Mouse (Mus musculus): ENCODE measurements around the gene D630036H23Rik. TPM values are rescaled to one million over a fixed set of nuclear protein-coding genes. Genes with fewer than 3 reads are reported as not detected.
"Not testable (repeated sequence)": the region's sequence is repeated elsewhere in the genome, so short reads cannot be mapped to it uniquely, and the experiment has no call there.

The D630036H23Rik gene
- polyA plus RNA-seq (2015; fragmentation: Nextera tagmentation; extraction: Ambion mirVana) = 0.92 and 1.3 TPM in 2 replicates

DNA sequence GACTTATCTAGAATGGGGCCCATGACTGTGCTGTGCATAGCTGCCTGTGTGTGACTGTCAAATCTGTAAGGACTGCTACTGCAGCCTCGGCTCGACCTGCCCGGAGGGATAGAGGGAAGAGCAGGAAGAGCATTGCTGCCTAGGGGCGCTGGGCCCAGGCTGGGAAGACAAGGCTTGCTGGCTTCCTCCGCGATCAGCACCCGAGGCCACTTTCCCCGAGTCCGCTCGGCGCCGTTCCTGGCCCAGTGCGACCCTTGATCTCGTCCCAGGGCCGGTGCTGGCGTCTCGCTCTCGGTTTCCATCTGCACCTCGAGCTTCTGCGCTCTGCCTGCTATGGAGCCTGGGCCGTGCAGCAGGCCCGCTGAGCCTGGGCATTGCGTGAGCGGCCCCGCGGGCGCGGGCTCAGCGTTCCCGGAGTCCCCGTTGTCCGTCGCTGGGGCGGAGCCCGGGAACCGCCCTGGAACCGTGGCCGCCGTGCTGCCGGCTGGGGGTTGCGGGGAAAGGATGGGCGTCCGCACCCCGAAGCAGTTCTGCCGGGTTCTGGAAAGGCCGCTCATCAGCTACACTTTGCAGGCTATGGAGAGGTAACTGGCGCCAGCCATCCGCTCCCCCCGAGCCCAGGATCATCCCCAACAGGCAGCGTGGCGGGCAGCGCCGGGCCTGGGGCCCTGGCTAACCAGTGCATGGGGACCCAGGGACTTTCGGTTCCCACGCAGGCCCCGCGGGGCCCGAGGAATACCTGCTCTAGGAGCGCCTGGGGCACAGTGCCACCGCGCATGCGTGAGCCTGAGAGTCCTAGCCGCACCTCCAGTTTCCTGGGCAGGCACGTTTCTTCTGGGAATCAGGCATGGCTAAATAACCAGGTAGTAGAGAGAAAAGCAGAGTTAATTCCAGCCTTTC lies at the start of gene D630036H23Rik, which contains the start of gene Ispd:
Gene D630036H23Rik (minus strand): TSS at position 741 of the 900 bp plus-strand sequence.
Gene Ispd (plus strand): TSS at position 10 of the 900 bp plus-strand sequence.
- WGBS = under 1% methylated on average over 62 of the region's 64 CpGs
- peak; percentile 79 for ATAC-seq (ENCODE audit: extremely low read depth, insufficient number of reproducible peaks, low FRiP score, low TSS enrichment)
- peak within 1 kb of the TSS; percentile 78 for H3K4me2 ChIP-seq
- no peaks in the 10 kb centered on the region for H3K9me3 ChIP-seq
- peaks cover 16% of the 10 kb centered on the region for H3K4me1 ChIP-seq
- H3K27me3 ChIP-seq (replicated peaks) = no peaks in the 10 kb centered on the region
- H3K4me3 ChIP-seq = peak within 1 kb of the TSS; percentile 78
- peak within 1 kb of the TSS; percentile 97 for H3K27ac ChIP-seq (replicated peaks)
- peak within 1 kb of the TSS; percentile 97 for H3K9ac ChIP-seq
- no peaks in the 10 kb centered on the region for H3K36me3 ChIP-seq

DNA sequence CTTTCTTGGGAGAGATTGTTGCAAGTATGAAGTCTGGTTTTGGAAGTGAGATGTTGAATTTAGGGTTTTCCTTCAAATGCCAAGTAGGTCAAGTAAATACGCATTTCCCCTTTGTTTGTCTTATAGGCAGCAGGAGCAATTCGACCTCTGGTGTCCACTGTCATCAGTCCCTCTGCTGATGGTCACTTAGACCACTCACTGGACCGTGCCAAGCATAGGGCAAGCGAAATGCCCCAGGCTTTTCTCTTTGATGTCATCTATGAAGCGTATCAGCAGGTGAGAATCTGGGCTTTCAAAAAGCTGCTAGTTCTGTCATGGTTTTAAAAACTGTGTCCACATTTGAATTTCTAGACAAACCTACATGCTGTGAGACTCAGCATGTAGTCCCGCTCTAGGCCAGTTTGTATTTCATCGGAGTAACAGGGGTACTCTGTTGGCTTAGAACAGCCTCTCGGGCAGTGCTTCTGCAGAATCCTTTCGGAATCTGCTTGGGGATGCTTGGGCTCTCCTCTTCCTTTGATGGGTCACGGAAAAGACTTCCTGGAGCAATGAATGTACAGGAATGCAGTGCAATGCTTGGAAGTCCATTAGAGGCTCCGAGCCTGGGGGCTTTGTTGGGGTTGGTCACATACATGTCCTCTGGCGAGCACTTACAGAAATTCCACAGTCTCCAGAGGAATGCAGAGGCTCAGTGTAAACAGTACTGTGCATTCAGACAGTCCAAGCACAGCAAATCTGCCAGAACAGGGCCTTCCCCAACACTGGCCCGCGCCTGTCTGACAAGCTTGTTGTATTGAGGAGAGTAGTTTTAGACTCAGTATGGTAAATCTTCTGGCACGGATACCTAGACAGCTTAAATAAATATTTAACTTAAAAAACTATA lies 44.4 kb upstream of the D630036H23Rik start:
- H3K9me3 ChIP-seq = no peaks in the 10 kb centered on the region
- H3K27me3 ChIP-seq (replicated peaks) = no peaks in the 10 kb centered on the region
- H3K9ac ChIP-seq = no peak overlapping the region
- 72% methylated on average over 15 of the region's 15 CpGs for WGBS
- H3K4me2 ChIP-seq = no peak overlapping the region
- no peaks in the 10 kb centered on the region for H3K36me3 ChIP-seq
- H3K4me1 ChIP-seq = no peaks in the 10 kb centered on the region
- no peak overlapping the region for H3K4me3 ChIP-seq
- no peak for ATAC-seq (ENCODE audit: extremely low read depth, insufficient number of reproducible peaks, low FRiP score, low TSS enrichment)
- H3K27ac ChIP-seq (replicated peaks) = no peak overlapping the region

DNA sequence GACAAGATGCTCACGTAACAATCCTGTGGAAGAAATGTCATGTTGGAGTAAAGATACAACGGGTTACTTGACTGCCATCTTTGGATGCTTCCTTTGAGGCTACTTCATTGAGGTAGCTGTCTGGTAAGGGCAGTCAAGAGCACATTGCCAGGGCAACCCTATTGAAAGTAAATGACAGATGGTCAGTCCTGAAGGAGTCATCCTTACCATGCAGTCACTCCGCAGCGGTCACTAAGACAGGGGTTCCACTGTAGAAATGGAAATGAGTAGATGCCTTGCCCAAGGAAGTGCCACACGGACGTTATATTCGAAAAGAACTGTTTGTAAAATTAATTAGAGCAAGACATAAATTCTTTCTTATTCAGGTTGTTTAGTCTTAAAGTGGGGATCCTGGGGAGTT lies 43.3 kb upstream of the D630036H23Rik start:
- Histone ChIP-seq H3K9ac (no peak overlapping the region), H3K36me3 (no peaks in the 10 kb centered on the region), H3K9me3 (no peaks in the 10 kb centered on the region), H3K4me2 (no peak overlapping the region), H3K4me3 (no peak overlapping the region), H3K27ac (replicated peaks) (no peak overlapping the region), H3K27me3 (replicated peaks) (no peaks in the 10 kb centered on the region), H3K4me1 (no peaks in the 10 kb centered on the region)
- 85% methylated on average over 7 of the region's 7 CpGs for WGBS
- no peak for ATAC-seq (ENCODE audit: extremely low read depth, insufficient number of reproducible peaks, low FRiP score, low TSS enrichment)

DNA sequence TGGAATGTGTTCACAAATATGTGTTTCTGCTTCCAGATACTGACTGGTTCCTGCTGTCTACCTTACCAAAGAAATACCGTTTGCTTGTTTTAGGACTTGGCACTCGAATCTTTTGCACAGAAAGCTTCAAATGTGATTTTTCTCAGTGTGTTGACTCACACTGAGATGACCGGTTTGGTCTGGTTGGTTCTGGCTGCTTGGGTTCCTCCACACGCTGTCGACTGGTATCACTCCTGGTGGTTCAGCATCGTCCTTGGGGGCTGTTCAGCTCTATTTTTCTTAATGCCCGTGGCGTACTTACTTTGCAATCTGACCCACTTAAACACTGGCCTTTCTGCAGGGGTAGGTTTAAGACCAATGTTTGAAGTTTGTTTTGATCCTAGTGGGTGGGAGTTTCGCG lies 41.7 kb upstream of the D630036H23Rik start:
- Histone ChIP-seq H3K9me3 (no peaks in the 10 kb centered on the region), H3K4me1 (no peaks in the 10 kb centered on the region), H3K27me3 (replicated peaks) (no peaks in the 10 kb centered on the region), H3K4me2 (no peak overlapping the region), H3K9ac (no peak overlapping the region), H3K27ac (replicated peaks) (no peak overlapping the region), H3K36me3 (no peaks in the 10 kb centered on the region), H3K4me3 (no peak overlapping the region)
- no peak for ATAC-seq (ENCODE audit: extremely low read depth, insufficient number of reproducible peaks, low FRiP score, low TSS enrichment)
- WGBS = 76% methylated on average over 10 of the region's 10 CpGs

DNA sequence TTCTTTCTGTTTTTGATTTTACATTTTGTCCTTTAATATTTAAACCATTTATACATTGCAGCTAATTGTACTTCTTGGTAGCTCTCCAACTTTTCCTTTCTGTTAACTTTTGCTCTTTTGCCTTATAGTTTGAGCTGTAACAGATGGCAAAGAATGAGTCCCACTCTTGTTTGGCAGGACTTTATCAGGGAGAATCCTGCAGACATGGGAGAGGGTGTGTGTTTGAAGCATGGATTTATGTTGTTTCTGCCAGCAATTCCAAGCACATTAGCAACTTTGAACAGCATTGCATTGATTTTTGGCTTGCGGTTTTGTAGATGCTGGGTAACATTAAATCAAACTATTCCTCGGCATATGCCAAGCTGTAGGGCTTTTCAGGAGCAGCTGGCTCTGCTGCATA lies 13.1 kb upstream of the D630036H23Rik start:
- Histone ChIP-seq H3K36me3 (peaks cover 16% of the 10 kb centered on the region), H3K4me2 (no peak overlapping the region), H3K27ac (replicated peaks) (0 out of 2 replicates have a peak overlapping the region, but pooled peaks have one; percentile 22), H3K4me1 (no peaks in the 10 kb centered on the region), H3K27me3 (replicated peaks) (no peaks in the 10 kb centered on the region), H3K4me3 (no peak overlapping the region), H3K9me3 (peaks cover 11% of the 10 kb centered on the region; the same call in 1 of the 2 replicates), H3K9ac (no peak overlapping the region)
- 66% methylated on average over 2 of the region's 2 CpGs for WGBS
- ATAC-seq (ENCODE audit: extremely low read depth, insufficient number of reproducible peaks, low FRiP score, low TSS enrichment) = no peak

DNA sequence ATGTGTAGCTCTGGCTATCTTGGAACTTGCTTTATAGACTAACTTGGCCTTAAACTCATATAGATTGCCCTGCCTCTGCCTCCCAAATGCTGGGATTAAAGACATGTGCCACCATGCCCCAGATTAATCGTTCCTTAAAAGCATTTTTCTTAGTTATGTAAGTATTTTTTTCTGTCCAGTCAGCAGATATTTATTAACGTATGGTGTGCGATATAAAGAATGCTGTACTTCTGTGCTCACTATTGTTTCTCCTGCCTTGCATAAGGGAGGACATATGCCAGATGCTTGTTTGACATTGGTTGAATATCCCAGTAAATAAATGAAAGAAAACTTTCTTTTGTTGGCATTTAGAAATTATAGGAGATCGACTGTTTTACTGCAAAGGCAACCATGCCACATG lies 5.0 kb upstream of the D630036H23Rik start:
- no peak overlapping the region for H3K4me2 ChIP-seq
- H3K36me3 ChIP-seq = peaks cover 8% of the 10 kb centered on the region
- no peak overlapping the region for H3K27ac ChIP-seq (replicated peaks)
- no peak overlapping the region for H3K9ac ChIP-seq
- H3K4me1 ChIP-seq = peaks cover 8% of the 10 kb centered on the region; the same call in 1 of the 2 replicates
- ATAC-seq (ENCODE audit: extremely low read depth, insufficient number of reproducible peaks, low FRiP score, low TSS enrichment) = no peak
- 83% methylated on average over 4 of the region's 4 CpGs for WGBS
- H3K27me3 ChIP-seq (replicated peaks) = no peaks in the 10 kb centered on the region
- no peak overlapping the region for H3K4me3 ChIP-seq
- 0 out of 2 replicates have a peak, but pooled peaks cover 5% of the 10 kb centered on the region for H3K9me3 ChIP-seq

DNA sequence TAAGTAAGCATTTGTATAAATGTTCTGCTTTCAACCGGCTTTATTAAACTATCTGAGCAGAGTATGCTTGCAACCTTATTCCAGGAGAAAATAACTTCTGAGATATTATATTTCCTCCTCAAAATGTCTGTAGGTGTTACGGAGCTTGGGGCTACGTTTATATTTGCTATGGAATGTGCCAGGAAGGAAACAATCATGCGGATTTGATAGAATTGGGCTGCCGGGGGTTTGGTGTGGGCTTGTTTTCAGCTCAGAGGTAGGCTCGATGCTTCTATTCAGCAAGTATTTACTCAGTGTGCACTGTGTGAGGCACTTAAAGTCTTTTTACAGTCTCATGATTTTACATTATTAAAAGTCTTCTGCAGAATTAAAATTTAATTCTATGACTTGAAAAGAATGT lies 3.4 kb upstream of the D630036H23Rik start:
- Histone ChIP-seq H3K9ac (no peak overlapping the region), H3K27ac (replicated peaks) (no peak overlapping the region), H3K4me1 (peaks cover 16% of the 10 kb centered on the region), H3K4me2 (no peak overlapping the region), H3K9me3 (no peaks in the 10 kb centered on the region), H3K27me3 (replicated peaks) (no peaks in the 10 kb centered on the region), H3K4me3 (no peak overlapping the region), H3K36me3 (no peaks in the 10 kb centered on the region)
- 63% methylated on average over 6 of the region's 6 CpGs for WGBS
- no peak for ATAC-seq (ENCODE audit: extremely low read depth, insufficient number of reproducible peaks, low FRiP score, low TSS enrichment)

DNA sequence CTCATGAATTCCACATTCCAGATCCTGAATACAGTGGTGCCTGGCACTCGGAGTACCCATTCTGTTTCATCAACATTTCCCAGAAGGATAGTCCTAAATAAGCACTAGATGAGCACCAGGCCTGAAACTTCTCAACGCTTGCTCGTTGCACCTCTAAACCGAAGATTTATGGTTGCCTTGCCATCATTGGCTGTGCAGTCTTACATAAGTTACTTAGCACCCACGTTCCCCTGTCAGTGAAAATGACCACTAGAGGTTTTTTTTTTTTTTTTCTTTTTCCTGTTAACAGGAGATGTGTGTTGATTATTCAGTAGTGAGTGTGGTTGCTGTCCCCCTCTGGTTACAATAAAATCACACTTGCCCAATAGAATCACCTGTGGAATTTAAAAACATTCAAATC lies 1.2 kb downstream of the D630036H23Rik start:
- WGBS = 67% methylated on average over 5 of the region's 5 CpGs
- Histone ChIP-seq H3K36me3 (no peaks in the 10 kb centered on the region), H3K4me1 (peaks cover 16% of the 10 kb centered on the region), H3K27ac (replicated peaks) (peak overlapping the region; percentile 97; the same call in 1 of the 2 replicates), H3K27me3 (replicated peaks) (no peaks in the 10 kb centered on the region), H3K4me3 (peak overlapping the region; percentile 78), H3K9me3 (no peaks in the 10 kb centered on the region), H3K4me2 (peak overlapping the region; percentile 78), H3K9ac (peak overlapping the region; percentile 97)
- no peak for ATAC-seq (ENCODE audit: extremely low read depth, insufficient number of reproducible peaks, low FRiP score, low TSS enrichment)

DNA sequence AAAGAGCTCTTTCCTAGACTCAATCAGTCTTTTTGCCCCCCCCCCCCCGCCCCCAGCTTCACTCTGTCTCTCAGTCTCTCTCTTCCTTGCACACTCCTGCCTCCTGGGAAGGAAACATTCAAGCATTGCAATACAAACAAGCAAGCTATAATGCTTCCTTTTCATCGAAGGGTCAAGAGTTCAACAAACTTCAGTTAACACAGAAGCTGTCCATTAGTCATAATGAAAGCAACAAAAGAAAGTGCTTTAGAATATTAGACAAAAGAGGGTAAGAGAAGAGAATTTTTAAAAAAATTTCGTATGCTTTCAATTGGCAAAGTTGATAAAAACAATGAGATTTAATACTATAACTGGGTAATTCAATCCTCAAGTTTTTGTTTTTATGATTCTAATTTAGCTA lies 1.7 kb downstream of the D630036H23Rik start:
- Histone ChIP-seq H3K27ac (replicated peaks) (no peak overlapping the region), H3K27me3 (replicated peaks) (no peaks in the 10 kb centered on the region), H3K36me3 (no peaks in the 10 kb centered on the region), H3K9me3 (no peaks in the 10 kb centered on the region), H3K4me1 (peaks cover 16% of the 10 kb centered on the region), H3K4me2 (no peak overlapping the region), H3K4me3 (no peak overlapping the region), H3K9ac (no peak overlapping the region)
- whole genome bisulfite sequencing = 65% methylated on average over 3 of the region's 3 CpGs
- ATAC-seq (ENCODE audit: extremely low read depth, insufficient number of reproducible peaks, low FRiP score, low TSS enrichment) = no peak

DNA sequence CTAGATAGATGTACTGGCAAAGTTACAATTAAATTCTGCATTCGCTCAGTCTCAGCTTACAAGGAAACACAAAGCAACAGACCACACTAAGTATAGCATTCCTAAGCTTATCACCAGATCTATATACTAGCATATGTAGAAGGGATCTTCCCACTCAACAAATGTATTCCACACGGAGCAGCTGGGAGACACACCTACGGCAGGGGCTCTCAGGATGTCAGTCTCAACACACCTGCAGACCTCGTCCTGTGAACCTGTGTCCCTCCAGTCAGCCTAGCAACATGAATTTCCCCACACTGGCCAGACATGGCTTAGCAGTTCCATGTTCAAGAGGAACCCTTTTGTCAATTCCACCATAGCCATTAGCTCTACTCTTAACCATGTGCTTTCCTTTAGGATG lies 5.6 kb downstream of the D630036H23Rik start:
- not testable (repeated sequence) for H3K4me3 ChIP-seq; ATAC-seq (ENCODE audit: extremely low read depth, insufficient number of reproducible peaks, low FRiP score, low TSS enrichment); H3K4me2 ChIP-seq; H3K9ac ChIP-seq; H3K27me3 ChIP-seq (replicated peaks); H3K9me3 ChIP-seq; H3K27ac ChIP-seq (replicated peaks); H3K4me1 ChIP-seq; H3K36me3 ChIP-seq
- 72% methylated on average over 3 of the region's 4 CpGs for WGBS
